Mouse (Mus musculus) cerebellum, adult 18-20 months (tissue): Measurements from ENCODE around the gene Socs7.

ENCODE experiments used
- DNase-seq, 2 experiments: peaks; one replicate each; pipeline ENCODE4 v3.0.0; 2021

Gene Socs7

GRCm38 (mm10) chr11:97343619-97344018 is 18.7 kb upstream of the Socs7 start:
- DNase-seq: peak in 1 of 2 experiments; percentile 34

- no peak for DNase-seq
These were observed 16.9 kb upstream of the Socs7 start for GRCm38 (mm10) chr11:97345446-97345845.

GRCm38 (mm10) chr11:97346383-97346782 is 16.0 kb upstream of the Socs7 start:
- DNase-seq: peak; percentile 61 to 66

DNA sequence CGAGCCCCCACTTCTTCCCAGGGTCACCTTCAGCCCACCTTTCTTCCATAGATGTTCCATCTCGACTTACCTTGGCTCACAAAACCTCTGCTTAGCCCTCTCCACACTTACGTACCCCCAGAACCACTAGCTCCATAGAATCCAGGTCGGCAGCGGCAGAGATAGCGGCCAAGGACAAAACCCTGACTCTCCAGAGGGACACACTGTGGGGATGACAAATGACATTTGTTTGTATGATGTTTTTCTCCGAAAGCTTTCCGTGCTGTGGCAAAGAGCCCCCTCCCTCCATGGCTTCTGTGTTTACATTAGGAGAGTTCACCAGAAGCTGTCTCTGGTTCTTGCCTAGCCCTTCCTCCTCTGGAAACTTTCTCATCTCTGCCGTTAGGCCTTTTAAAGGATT is 15.1 kb upstream of the Socs7 start:
- DNase-seq: no peak

- DNase-seq: peak; percentile 67 to 74
These were observed 12.3 kb upstream of the Socs7 start for GRCm38 (mm10) chr11:97350035-97350434.

GRCm38 (mm10) chr11:97352027-97352684 is 10.2 kb upstream of the Socs7 start, which contains the start of gene Gpr179:
Gpr179 (minus strand) TSS chr11:97352077.
- DNase-seq: no peak

DNA sequence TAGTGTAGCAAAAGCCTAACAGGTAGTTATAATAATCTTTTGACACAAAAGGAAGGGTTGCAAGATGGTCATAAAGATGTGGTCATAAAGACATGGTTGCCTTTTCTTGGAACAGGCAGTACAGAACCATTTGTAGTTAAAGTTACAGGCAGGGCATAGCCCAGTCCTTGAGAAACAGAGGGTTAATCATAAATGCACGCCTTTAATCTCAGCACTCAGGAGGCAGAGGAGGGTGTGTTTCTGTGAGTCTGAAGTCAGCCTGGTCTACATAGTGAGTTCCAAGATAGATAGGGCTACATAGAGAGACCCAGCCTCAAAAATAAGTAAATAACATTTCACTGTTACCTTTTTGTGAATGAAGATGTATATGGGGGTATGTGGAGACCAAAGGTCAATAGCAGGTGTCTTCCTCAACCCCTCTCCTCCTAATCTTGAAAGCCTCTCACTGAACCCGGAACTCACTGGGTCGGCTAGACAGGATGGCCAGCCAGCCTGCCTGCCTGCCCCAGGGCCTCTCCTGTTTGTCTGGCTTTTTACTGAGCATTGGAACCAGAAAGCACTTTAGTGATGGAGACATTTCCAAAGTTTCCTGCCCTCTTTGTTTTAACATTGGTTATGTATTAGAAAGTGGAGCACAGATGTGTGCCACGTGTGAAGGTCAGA is 9.3 kb upstream of the Socs7 start:
- DNase-seq: no peak

GRCm38 (mm10) chr11:97354646-97355045 is 7.7 kb upstream of the Socs7 start:
- no peak for DNase-seq

DNA sequence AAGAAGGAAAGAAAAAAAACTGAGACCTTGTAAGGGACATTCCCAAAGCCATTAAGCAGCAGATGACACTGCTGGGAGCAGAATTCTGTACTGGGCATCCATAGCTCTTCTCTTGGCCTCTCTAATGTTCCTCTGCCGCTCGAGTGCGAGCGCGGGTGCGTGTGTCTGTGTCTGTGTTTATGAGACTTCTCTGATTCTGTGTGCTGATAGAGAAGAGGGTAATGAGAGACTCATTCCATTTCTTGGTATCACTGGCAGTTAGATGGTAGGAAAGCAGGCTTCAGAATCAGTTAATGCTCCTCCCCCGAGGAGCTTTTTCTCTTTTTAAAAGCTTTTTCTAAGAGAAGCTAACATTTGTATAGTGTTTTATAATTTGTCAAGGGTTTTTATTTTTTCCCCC is 7.1 kb upstream of the Socs7 start:
- no peak for DNase-seq

DNA sequence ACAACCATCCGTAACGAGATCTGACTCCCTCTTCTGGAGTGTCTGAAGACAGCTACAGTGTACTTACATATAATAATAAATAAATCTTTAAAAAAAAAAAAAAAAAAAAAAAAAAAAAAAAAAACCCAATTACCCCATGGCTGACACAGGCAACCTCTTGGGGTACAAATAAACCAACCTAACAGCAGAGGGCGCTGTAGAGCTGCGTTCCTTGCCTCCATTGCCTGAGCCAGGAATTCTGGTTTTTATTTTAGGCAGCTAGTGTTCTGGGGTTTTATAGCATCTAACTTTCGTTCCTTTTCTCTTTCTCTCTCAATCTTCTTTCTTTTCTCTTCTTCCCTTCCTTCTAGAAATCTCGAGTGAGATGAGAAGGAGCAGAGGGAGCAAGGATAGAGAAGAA is 4.7 kb upstream of the Socs7 start:
- peak; percentile 79 to 88 for DNase-seq

GRCm38 (mm10) chr11:97362649-97362942 is 245 bp downstream of the Socs7 start:
- DNase-seq: peak in 1 of 2 experiments; percentile 42

GRCm38 (mm10) chr11:97362943-97363643 is 742 bp downstream of the Socs7 start:
- peak; percentile 43 to 65 for DNase-seq

- DNase-seq: peak in 1 of 2 experiments; percentile 38
These were observed 1.3 kb downstream of the Socs7 start for GRCm38 (mm10) chr11:97363644-97363995.

GRCm38 (mm10) chr11:97365556-97365955 is 3.2 kb downstream of the Socs7 start:
- peak; percentile 43 to 47 for DNase-seq

GRCm38 (mm10) chr11:97368501-97368900 is 6.2 kb downstream of the Socs7 start:
- DNase-seq: peak; percentile 56 to 59

- peak; percentile 92 to 95 for DNase-seq
These were observed 8.2 kb downstream of the Socs7 start for GRCm38 (mm10) chr11:97370329-97371091.

DNA sequence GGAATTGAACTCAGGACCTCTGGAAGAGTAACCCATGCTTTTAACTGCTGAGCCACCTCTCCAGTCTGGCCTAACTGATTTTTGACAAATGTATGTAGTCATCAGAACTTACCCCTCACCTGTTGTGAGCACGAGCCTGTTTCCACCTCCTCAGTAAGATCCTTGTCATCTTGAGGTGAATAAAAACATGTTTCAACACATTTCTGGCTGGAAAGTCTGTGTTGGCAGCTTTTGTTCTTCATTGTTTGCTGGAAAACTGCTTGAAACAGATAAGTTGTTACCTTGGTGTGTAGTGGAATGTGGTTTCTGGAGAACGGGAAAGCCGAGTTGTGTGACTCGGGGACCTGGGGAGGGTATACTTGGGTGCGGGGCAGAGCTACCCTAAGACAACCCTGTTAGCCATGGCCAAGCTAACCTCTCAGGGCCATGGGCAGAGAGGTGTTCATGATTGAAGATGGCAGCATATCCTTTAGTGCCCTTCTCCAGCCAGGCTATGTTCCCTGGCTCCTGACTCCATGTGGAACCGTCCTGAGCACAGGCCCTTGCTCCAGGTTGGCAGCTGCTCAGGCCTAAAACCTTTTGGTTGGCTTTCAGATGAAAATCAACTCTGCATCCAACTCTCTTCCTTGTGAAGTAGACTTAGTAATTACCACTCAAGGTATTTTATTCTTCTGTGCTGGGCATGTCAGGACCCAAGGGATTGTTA is 10.0 kb downstream of the Socs7 start:
- DNase-seq: peak; percentile 69 to 73

DNA sequence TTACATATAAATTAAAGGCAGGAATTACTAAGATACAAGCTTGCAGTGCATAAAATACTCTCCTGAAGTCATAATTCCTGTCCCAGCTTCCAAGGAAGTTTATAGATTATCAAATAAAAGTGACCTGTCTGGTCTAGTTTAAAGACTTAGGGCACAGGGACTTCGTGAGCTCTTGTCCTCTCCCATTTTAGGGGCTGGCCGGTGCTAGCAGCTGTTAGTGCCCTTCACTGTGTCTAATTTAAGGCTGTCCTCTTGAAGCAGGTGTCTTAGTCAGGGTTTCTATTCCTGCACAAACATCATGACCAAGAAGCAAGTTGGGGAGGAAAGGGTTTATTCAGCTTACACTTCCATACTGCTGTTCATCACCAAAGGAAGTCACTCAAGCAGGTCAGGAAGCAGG is 11.1 kb downstream of the Socs7 start:
- DNase-seq: no peak

GRCm38 (mm10) chr11:97380036-97380435 is 17.7 kb downstream of the Socs7 start:
- no peak for DNase-seq

GRCm38 (mm10) chr11:97383017-97383416 is 20.7 kb downstream of the Socs7 start:
- DNase-seq: no peak

GRCm38 (mm10) chr11:97383764-97384163 is 21.4 kb downstream of the Socs7 start:
- no peak for DNase-seq

DNA sequence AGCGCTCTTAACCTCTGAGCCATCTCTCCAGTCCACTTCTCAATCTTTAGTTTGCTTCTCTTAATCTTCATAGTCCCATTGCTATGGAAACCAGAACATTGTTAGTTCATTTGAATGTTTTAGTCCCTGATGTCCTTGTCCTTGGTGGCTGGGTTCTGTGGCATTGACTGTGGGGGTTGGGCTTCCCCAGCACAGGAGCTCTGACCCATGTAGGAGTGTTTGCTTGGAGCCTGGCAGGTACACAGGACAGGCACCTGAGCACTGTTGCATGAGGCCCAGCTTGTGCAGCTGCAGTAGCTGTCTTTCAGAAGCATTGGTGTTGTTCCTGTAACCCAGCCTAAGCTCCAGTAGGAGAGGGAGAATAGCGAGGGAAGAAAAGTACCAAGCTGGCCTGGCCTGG is 25.5 kb downstream of the Socs7 start:
- DNase-seq: no peak

DNA sequence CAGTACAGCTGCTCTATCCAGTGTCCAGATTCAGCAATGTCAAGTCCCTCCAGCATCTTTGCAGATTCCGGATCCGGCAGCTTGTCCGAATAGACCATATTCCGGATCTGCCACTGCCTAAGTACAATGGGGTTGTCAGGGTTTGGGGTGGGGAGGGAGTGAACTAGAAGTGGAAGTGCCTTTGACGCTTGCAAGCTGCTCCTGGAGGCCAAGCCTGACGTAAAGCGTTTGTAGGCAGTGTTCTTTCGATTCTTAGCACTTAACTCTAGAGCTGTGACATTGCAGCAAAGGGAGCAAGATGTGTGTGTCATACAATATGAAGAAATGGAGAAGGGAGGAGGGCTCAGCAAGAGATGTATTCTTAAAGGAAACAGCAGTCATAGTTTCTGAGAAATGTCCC is 26.8 kb downstream of the Socs7 start:
- no peak for DNase-seq
